Mouse (Mus musculus) kidney, adult 2 months (tissue): ENCODE measurements around the gene Dgke.

ENCODE experiments used
- CTCF ChIP-seq: fragments of 200-500 bp; conservative IDR thresholded peaks from 2 replicates; pipeline ENCODE4 v1.5.1; 2011; ENCODE audit warnings: low read depth, mild to moderate bottlenecking, control low read depth, low read length, moderate library complexity, mixed read lengths; ENCODE audit not compliant: insufficient read depth, insufficient read length
- POLR2A ChIP-seq: fragments of 200-500 bp; IDR thresholded peaks from one replicate; pipeline ENCODE4 v1.6.1; 2011; ENCODE audit warnings: low read depth, low read length, control low read depth

GRCm38 (mm10) chr11:89061362-89061761, 5.3 kb downstream of the Dgke start:
- TF ChIP-seq POLR2A (no peak), CTCF (no peak)
